Mouse (Mus musculus) heart, postnatal 10 days (tissue): ENCODE results near the gene Lgi4. TPM values are rescaled to one million over a fixed set of nuclear protein-coding genes. Genes with fewer than 3 reads are reported as not detected.

Experiments
- microRNA-seq, 2 experiments: library from miRNA; unstranded; fragments of <30 nt; microRNA quantifications; one replicate each; pipeline ENCODE4 v1.2.0; 2022
- total RNA-seq, 2 experiments: library from RNA; stranded (reverse); gene quantifications; 2 replicates each; pipeline ENCODE4 v1.2.3; 2021

Lgi4 gene
- total RNA-seq, 2 experiments from 2014 or later, result 3.0 to 4.3 TPM

Small RNAs within 50 kb of the gene (microRNA-seq; reads per million reads assigned to microRNA genes)
- 0 reads per million in 2 experiments for gene Mir7050

Other genes starting within 250 kb of the Lgi4 start
- under 1 TPM; 0.35 to 0.57 TPM for gene Ffar2, start 235.6 kb upstream of the Lgi4 start, total RNA-seq
- gene Ffar3, start 203.2 kb upstream of the Lgi4 start, total RNA-seq, result not detected
- gene Ffar1, start 197.8 kb upstream of the Lgi4 start, total RNA-seq, result under 1 TPM in 1 of 2 experiments, not detected in 1; 0.05 TPM
- gene Cd22, start 179.0 kb upstream of the Lgi4 start, total RNA-seq, result 1 to 10 TPM; 1.1 to 1.4 TPM
- gene Mag, start 144.5 kb upstream of the Lgi4 start, total RNA-seq, result under 1 TPM in 1 of 2 experiments, not detected in 1; 0.48 TPM
- gene Hamp2, start 134.7 kb upstream of the Lgi4 start, total RNA-seq, result 1 to 10 TPM; 1.5 to 4.1 TPM
- 1 to 10 TPM; 5.2 to 6.6 TPM for gene Hamp, start 115.3 kb upstream of the Lgi4 start, total RNA-seq
- 100 to 1,000 TPM in 1 of 2 experiments, 10 to 100 TPM in 1; 98.7 to 109 TPM for gene Usf2, start 102.5 kb upstream of the Lgi4 start, total RNA-seq
- gene Lsr, start 85.9 kb upstream of the Lgi4 start, total RNA-seq, result 1 to 10 TPM; 4.1 to 4.7 TPM
- under 1 TPM; 0.25 to 0.36 TPM for gene Fam187b, start 85.6 kb upstream of the Lgi4 start, total RNA-seq
- gene Fxyd5, start 16.9 kb upstream of the Lgi4 start, total RNA-seq, result 10 to 100 TPM; 30.4 to 33.5 TPM
- gene Fxyd7, start 7.9 kb upstream of the Lgi4 start, total RNA-seq, result 1 to 10 TPM; 1.3 to 1.6 TPM
- gene Fxyd1, start 2.1 kb upstream of the Lgi4 start, total RNA-seq, result 100 to 1,000 TPM; 695 to 726 TPM
- 1 to 10 TPM; 2.8 to 5.1 TPM for gene Fxyd3, start 17.4 kb downstream of the Lgi4 start, total RNA-seq
- 1 to 10 TPM; 2.5 to 3.0 TPM for gene Hpn, start 55.9 kb downstream of the Lgi4 start, total RNA-seq
- 10 to 100 TPM; 13.2 to 13.9 TPM for gene Scn1b, start 67.7 kb downstream of the Lgi4 start, total RNA-seq
- gene Gramd1a, start 96.6 kb downstream of the Lgi4 start, total RNA-seq, result 10 to 100 TPM; 25.6 to 31.4 TPM
- gene Scgb2b2, start 231.2 kb downstream of the Lgi4 start, total RNA-seq, result not detected
- not detected for gene Scgb1b2, start 232.5 kb downstream of the Lgi4 start, total RNA-seq